Mouse (Mus musculus): Measurements from ENCODE around the gene Suv39h2.

DNA sequence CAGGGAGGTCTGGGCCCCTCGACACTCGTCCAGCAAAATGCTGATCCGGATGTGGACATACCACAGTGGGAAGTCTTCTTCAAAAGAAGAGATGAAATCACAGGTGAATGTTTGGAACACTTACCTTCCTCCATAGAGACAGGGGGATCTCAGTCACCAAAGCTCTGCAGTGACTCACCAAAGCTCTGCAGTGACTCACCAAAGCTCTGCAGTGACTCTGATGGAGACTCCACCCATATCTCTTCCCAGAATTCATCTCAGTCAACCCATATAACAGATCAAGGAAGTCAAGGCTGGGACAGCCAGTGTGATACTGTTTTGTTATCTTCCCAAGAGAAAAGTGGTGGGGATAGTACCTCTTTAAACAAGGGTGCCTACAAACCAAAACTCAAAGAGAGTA is 21.7 kb downstream of the Suv39h2 start:
- TF ChIP-seq POLR2A (IDR thresholded peaks at IDR 0.05; ENCODE audit: control insufficient read depth, low read depth, low read length) (no peak), CTCF (IDR thresholded peaks at IDR 0.05; ENCODE audit: control insufficient read depth, insufficient read depth, insufficient replicate concordance, low read depth, low read length) (no peak)
